Mouse (Mus musculus) lung, postnatal 0 days (tissue): ENCODE measurements around the gene Eml1.

ENCODE experiments used
- CTCF ChIP-seq: IDR thresholded peaks from 2 replicates; pipeline ENCODE4 v1.5.1; 2016; ENCODE audit warnings: antibody characterized with exemption, mild to moderate bottlenecking
- EP300 ChIP-seq: IDR thresholded peaks from 2 replicates; pipeline ENCODE4 v1.6.1; 2016; ENCODE audit warnings: antibody characterized with exemption, mild to moderate bottlenecking, control low read depth

GRCm38 (mm10) chr12:108489076-108489475 is 118.3 kb downstream of the Eml1 start:
- TF ChIP-seq CTCF (no peak), EP300 (no peak)
